Mouse (Mus musculus): ENCODE data around the gene Cts6. TPM values are rescaled to one million over a fixed set of nuclear protein-coding genes. Genes with fewer than 3 reads are reported as not detected.

Cts6 gene
- not detected in 2 replicates for polyA plus RNA-seq (2012; rRNA removed)

DNA sequence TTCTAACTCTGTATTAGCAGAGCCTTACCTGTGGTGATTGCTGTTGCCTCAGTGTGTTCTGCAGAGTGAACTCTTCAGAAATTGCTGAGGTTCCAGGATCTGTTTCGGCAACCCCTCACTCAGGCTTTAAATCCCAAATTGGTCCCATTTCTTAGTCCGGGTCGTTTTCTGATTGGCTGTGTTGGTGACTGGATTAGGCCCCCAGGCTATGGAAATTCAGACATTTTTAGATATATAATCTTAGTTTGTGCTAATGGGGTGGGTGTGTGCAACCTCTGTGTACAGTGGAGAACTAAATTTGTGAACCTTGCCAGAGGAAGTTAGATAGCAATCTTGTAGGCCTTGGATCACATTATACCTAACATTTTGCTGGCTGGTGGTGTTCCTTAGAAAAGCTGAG is at the start of gene Cts6:
Gene Cts6, minus strand, starts transcription at position 101 of the 400 bp plus-strand sequence.

DNA sequence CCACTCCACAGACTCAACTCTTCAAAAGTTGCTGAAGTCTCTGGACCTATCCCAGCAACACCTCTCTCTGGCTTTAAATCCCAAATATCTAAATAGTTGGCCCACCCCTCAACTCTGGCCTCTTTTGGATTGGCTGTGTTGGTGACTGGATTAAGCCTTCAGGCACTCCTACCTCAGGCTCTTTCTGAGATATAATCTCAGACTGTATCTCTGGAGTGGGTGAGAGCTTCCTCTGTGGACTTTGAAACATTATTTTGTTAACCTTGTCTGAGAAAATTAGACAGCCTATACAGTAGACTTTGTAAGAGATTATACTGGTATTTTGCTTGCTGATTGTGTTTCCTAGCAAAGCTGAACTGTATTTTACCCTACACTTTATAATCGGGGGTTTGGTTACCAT is 39.1 kb downstream of the Cts6 start, which contains the start of gene Ctsr:
Gene Ctsr, minus strand, starts transcription at position 101 of the 400 bp plus-strand sequence.

Other genes with a start within 250 kb of the Cts6 start
- gene Ctsj, start 197.5 kb downstream of the Cts6 start, polyA plus RNA-seq (2012; rRNA removed) = 0.09 TPM in 1 of 2 replicates, not detected in the other
- 0.06 TPM in 1 of 2 replicates, not detected in the other for gene Ctsq, start 162.8 kb downstream of the Cts6 start, polyA plus RNA-seq (2012; rRNA removed)
- gene Ctsr, start 39.2 kb downstream of the Cts6 start, polyA plus RNA-seq (2012; rRNA removed) = not detected in 2 replicates
- not detected in 2 replicates for gene Cts8, start 51.9 kb upstream of the Cts6 start, polyA plus RNA-seq (2012; rRNA removed)
- not detected in 2 replicates for gene Gm49398, start 85.4 kb upstream of the Cts6 start, polyA plus RNA-seq (2012; rRNA removed)
- gene Cts7, start 154.8 kb upstream of the Cts6 start, polyA plus RNA-seq (2012; rRNA removed) = not detected in 2 replicates